Mouse (Mus musculus): ENCODE data around the gene Synj1. TPM values are rescaled to one million over a fixed set of nuclear protein-coding genes. Genes with fewer than 3 reads are reported as not detected.

The Synj1 gene
- 100 to 1,000 TPM; 146 to 159 TPM for total RNA-seq (2023)

DNA sequence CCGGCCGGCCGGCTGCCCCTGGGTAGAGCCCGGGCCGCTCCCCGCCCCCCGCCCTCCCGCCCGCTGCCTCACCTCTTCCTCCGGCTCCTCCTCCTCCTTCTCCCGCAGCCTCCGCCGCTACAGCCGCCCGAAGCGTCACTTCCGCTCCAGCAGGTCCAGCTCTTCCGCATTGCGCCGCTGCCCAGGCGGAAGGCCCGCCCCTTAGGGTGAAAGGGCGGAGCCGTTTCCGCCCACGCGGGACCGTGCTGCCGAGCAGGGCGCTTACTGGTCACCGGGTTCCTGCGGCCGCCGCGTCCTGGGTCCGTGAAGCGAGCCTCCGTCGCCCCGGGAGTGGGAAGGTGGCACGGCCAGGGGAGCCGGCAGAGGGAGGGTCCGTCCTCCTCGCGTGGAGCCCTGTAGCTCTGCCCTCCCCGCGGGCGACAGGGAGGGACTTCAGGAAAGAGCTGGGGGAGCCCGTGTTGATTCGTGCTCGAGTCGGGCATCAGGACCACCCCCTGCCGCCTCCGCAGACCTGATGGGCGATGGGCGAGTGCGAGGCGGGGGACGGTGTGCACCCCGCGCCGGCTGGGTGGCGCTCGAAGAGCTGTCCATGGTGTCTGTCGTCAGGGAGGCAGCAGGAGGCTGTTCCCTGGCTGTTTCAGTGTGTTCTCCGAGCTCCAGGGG, at the start of gene Synj1:
Gene Synj1, minus strand, starts transcription at position 288 of the 663 bp plus-strand sequence.

DNA sequence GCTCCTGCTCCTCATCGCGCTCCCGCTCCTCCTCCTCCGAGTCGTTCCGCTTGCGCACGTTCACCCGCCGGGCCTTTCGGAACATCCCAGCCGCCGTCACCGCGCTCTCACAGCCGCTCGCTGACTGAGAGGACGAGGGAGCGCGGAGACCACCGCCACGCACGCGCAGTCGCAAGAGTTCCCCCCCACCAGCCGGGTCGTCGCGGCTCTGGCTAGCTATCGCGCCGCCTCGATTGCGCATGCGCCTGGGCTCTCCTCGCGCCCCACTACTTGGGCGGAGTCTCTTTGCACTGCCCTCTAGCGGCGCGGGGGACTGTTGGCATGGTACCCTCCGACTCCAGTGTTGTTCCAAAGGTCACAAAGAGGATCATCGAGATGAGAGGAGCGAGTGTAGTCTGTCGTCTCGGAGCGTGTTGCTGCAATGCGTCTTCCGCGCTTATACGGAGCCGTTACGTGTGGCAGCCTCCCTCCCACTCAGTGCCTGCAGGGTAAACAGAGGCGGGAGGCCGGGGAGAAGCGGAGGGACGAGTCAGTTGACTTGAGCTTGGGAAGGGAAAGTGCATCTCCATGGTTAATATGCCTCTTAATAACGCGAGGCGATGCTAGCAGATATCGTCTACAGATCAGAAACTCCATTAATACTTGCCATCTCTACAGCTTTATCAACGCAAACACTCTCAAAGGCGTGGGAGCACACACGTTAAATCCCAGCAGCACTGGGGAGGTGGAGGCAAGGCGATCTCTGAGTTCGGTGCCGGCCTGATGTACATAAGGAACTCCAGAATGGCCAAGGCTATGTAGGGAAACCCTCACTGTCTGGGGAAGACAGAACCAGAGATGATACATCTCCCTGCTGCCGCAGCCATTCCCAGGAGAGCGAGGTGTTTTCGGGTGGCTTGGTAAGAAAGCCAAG, 33.4 kb upstream of the Synj1 start, which contains the start of gene Paxbp1:
Gene Paxbp1, minus strand, starts transcription at position 274 of the 913 bp plus-strand sequence.

DNA sequence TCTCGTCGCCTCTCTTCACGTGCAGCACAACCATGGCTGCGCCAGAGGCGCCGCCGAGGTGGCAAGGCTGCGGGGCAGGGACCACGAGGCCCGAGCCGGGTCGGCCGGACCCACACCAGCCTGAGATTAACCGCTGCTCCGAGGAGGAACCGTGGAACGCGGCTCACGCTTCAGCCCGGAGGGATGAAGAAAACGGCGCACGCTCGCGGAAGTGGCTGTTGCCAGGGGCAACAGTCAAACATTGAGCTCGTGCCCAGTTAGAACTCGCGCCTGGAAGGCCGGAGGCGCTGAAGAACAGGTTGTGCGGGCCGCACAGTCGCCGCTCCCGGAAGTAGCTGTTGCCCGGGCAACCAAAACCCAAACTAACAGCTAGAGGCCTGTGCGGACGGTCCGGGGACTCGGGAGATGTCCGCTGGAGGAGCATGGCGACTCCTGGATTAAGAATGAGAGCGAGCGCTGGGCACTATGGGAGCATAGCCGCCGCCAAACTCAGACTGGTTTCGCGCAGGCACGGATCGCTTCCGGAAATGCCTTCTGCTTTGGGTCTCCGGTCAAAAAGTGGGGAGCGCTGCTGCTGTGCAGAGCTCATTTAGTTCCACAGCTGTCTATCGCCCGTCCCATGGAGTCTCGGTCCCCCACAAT, 76.3 kb downstream of the Synj1 start, which contains the start of gene Cfap298:
Gene Cfap298, minus strand, starts transcription at position 428 of the 642 bp plus-strand sequence.

Other genes with a start within 250 kb of the Synj1 start
- gene Urb1, start 200.9 kb downstream of the Synj1 start, total RNA-seq (2023): 1 to 10 TPM; 7.3 to 8.5 TPM
- gene Eva1c, start 184.6 kb downstream of the Synj1 start, total RNA-seq (2023): not detected
- gene Cfap298, start 76.2 kb downstream of the Synj1 start, total RNA-seq (2023): 1 to 10 TPM; 4.1 to 8.2 TPM
- gene Paxbp1, start 33.2 kb upstream of the Synj1 start, total RNA-seq (2023): 10 to 100 TPM; 61.0 to 61.4 TPM
- gene 4932438H23Rik, start 83.8 kb upstream of the Synj1 start, total RNA-seq (2023): not detected
- gene Olig2, start 214.1 kb upstream of the Synj1 start, total RNA-seq (2023): not detected

All from neutrophil, adult 83 days (primary cell).